Mouse (Mus musculus) hindbrain, embryonic 11.5 days (tissue): Measurements from ENCODE around the gene Mt2. TPM values are rescaled to one million over a fixed set of nuclear protein-coding genes. Genes with fewer than 3 reads are reported as not detected.
A peak's percentile ranks its signal among the peaks of the same experiment; 100 is the strongest.

Experiments used
- ATAC-seq: fragments of 200-750 bp; cut with Nextera tagmentation; 2 replicates; pipeline ENCODE4 v1.8.0; 2017; ENCODE audit warnings: mild to moderate bottlenecking, moderate TSS enrichment, moderate library complexity; ENCODE audit not compliant: low FRiP score
- DNase-seq: peaks from one replicate; pipeline ENCODE4 v3.0.0-alpha.2; 2015; ENCODE audit warnings: low spot score
- H3K27ac ChIP-seq: fragments of 300-500 bp; sonication (generic); 2 replicates; pipeline ENCODE4 v1.5.1; 2014; ENCODE audit warnings: mild to moderate bottlenecking, low read depth, low read length
- H3K27me3 ChIP-seq: fragments of 300-500 bp; sonication (generic); 2 replicates; pipeline ENCODE4 v1.6.1; 2014; ENCODE audit warnings: mild to moderate bottlenecking, low read length, moderate library complexity, mixed read lengths; ENCODE audit not compliant: control insufficient read depth, insufficient read depth
- H3K36me3 ChIP-seq: fragments of 300-500 bp; sonication (generic); 2 replicates; pipeline ENCODE4 v1.6.1; 2014; ENCODE audit warnings: mild to moderate bottlenecking, low read length, moderate library complexity, mixed read lengths; ENCODE audit not compliant: control insufficient read depth, insufficient read depth
- H3K4me1 ChIP-seq: fragments of 300-500 bp; sonication (generic); replicated peaks from 2 replicates; pipeline ENCODE4 v1.6.1; 2014; ENCODE audit warnings: low read length, mixed read lengths; ENCODE audit not compliant: control insufficient read depth, insufficient read depth
- H3K4me2 ChIP-seq: fragments of 300-500 bp; sonication (generic); replicated peaks from 2 replicates; pipeline ENCODE4 v1.6.1; 2014; ENCODE audit warnings: mild to moderate bottlenecking, low read depth, low read length
- H3K4me3 ChIP-seq: fragments of 300-500 bp; sonication (generic); 2 replicates; pipeline ENCODE4 v1.5.1; 2014; ENCODE audit warnings: low read depth, low read length
- H3K9ac ChIP-seq: fragments of 300-500 bp; sonication (generic); 2 replicates; pipeline ENCODE4 v1.6.1; 2014; ENCODE audit warnings: low read depth, low read length
- H3K9me3 ChIP-seq: fragments of 300-500 bp; sonication (generic); 2 replicates; pipeline ENCODE4 v1.6.1; 2016; ENCODE audit warnings: low read length; ENCODE audit not compliant: control insufficient read depth
- WGBS: fragments of 180-500 bp; shearing (Covaris S2); extraction: QIAGEN DNeasy Blood & Tissue Kit; methylation state at CpG from one replicate; pipeline ENCODE4 v1.1.7; 2014; 5-methylcytosine and 5-hydroxymethylcytosine counted together
- polyA plus RNA-seq: library from polyadenylated mRNA; unstranded; fragments of >200 nt; fragmentation: Nextera tagmentation; extraction: Ambion mirVana; gene quantifications from 2 replicates; pipeline ENCODE4 v1.2.1, GENCODE M21; 2014

Gene Mt2
- polyA plus RNA-seq, 1 experiment from 2014 or later, result 29.3 TPM

GRCm38 (mm10) chr8:94204043-94204442 lies 31.6 kb downstream of the Mt2 start:
- Histone ChIP-seq H3K9me3 (no peaks in the 10 kb centered on the region), H3K36me3 (no peaks in the 10 kb centered on the region), H3K4me2 (no peak overlapping the region), H3K27me3 (no peaks in the 10 kb centered on the region), H3K4me3 (no peak overlapping the region), H3K27ac (no peak overlapping the region), H3K9ac (no peak overlapping the region), H3K4me1 (no peaks in the 10 kb centered on the region)
- ATAC-seq (no peak), DNase-seq (no peak)
- 71% methylated on average over 3 of the region's 3 CpGs for WGBS

- no peak overlapping the region for H3K27ac ChIP-seq
- 10% methylated on average over 5 of the region's 5 CpGs for WGBS
- H3K27me3 ChIP-seq, result no peaks in the 10 kb centered on the region
- ATAC-seq, result no peak
- H3K9me3 ChIP-seq, result no peaks in the 10 kb centered on the region
- no peaks in the 10 kb centered on the region for H3K4me1 ChIP-seq
- H3K4me3 ChIP-seq, result no peak overlapping the region
- H3K4me2 ChIP-seq, result no peak overlapping the region
- peak; percentile 92 for DNase-seq
- no peaks in the 10 kb centered on the region for H3K36me3 ChIP-seq
- no peak overlapping the region for H3K9ac ChIP-seq
These were observed 33.3 kb downstream of the Mt2 start for GRCm38 (mm10) chr8:94205736-94206135.

GRCm38 (mm10) chr8:94206256-94206655 lies 33.8 kb downstream of the Mt2 start:
- no peaks in the 10 kb centered on the region for H3K4me1 ChIP-seq
- ATAC-seq, result no peak
- H3K27me3 ChIP-seq, result no peaks in the 10 kb centered on the region
- no peaks in the 10 kb centered on the region for H3K9me3 ChIP-seq
- H3K27ac ChIP-seq, result no peak overlapping the region
- H3K36me3 ChIP-seq, result no peaks in the 10 kb centered on the region
- 78% methylated on average over 8 of the region's 8 CpGs for WGBS
- DNase-seq, result no peak
- H3K4me3 ChIP-seq, result no peak overlapping the region
- no peak overlapping the region for H3K9ac ChIP-seq
- no peak overlapping the region for H3K4me2 ChIP-seq

DNA sequence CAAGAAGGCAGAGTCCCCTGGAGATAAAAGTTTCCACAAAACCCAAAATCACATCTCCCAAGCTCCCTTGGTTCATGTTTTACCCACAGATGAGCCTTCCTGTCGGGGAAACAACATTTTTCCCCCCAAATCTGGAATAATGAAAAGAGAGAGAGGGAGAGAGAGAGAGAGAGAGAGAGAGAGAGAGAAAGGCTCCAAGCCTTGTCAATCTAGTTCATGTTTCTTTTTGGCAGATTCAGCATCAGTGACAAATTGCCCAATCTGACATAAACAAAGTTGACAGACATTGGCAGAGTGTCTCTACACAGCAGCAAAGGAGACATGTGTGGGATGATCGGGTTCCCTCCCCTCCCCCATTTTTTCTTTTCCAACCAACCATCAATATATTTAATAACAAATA lies 35.0 kb downstream of the Mt2 start:
- no peak overlapping the region for H3K4me3 ChIP-seq
- H3K9ac ChIP-seq, result no peak overlapping the region
- ATAC-seq (no peak), DNase-seq (no peak)
- H3K36me3 ChIP-seq, result no peaks in the 10 kb centered on the region
- no peaks in the 10 kb centered on the region for H3K9me3 ChIP-seq
- no peaks in the 10 kb centered on the region for H3K4me1 ChIP-seq
- H3K27me3 ChIP-seq, result no peaks in the 10 kb centered on the region
- no peak overlapping the region for H3K4me2 ChIP-seq
- no peak overlapping the region for H3K27ac ChIP-seq
- 82% methylated on average over 2 of the region's 2 CpGs for WGBS

GRCm38 (mm10) chr8:94209639-94210038 lies 37.2 kb downstream of the Mt2 start:
- H3K27me3 ChIP-seq, result no peaks in the 10 kb centered on the region
- H3K4me3 ChIP-seq, result no peak overlapping the region
- H3K27ac ChIP-seq, result no peak overlapping the region
- no peak overlapping the region for H3K9ac ChIP-seq
- 88% methylated on average over 6 of the region's 6 CpGs for WGBS
- H3K4me1 ChIP-seq, result no peaks in the 10 kb centered on the region
- H3K9me3 ChIP-seq, result no peaks in the 10 kb centered on the region
- H3K4me2 ChIP-seq, result no peak overlapping the region
- no peak for ATAC-seq
- H3K36me3 ChIP-seq, result no peaks in the 10 kb centered on the region
- DNase-seq, result no peak

GRCm38 (mm10) chr8:94210225-94210624 lies 37.8 kb downstream of the Mt2 start:
- WGBS, result 82% methylated on average over 3 of the region's 3 CpGs
- Histone ChIP-seq H3K36me3 (no peaks in the 10 kb centered on the region), H3K4me2 (no peak overlapping the region), H3K4me3 (no peak overlapping the region), H3K9me3 (no peaks in the 10 kb centered on the region), H3K27ac (no peak overlapping the region), H3K9ac (no peak overlapping the region), H3K4me1 (no peaks in the 10 kb centered on the region; the same call in 1 of the 2 replicates), H3K27me3 (no peaks in the 10 kb centered on the region)
- ATAC-seq, result no peak
- DNase-seq, result no peak

- no peak overlapping the region for H3K27ac ChIP-seq
- DNase-seq (no peak), ATAC-seq (no peak)
- no peaks in the 10 kb centered on the region; the same call in 1 of the 2 replicates for H3K4me1 ChIP-seq
- H3K27me3 ChIP-seq, result no peaks in the 10 kb centered on the region
- H3K9ac ChIP-seq, result no peak overlapping the region
- H3K9me3 ChIP-seq, result no peaks in the 10 kb centered on the region
- 71% methylated on average over 6 of the region's 6 CpGs for WGBS
- H3K36me3 ChIP-seq, result no peaks in the 10 kb centered on the region
- peak overlapping the region; percentile 82; the same call in 1 of the 2 replicates for H3K4me3 ChIP-seq
- peak overlapping the region; percentile 92 for H3K4me2 ChIP-seq
These were observed 41.4 kb downstream of the Mt2 start for GRCm38 (mm10) chr8:94213819-94214218.

DNA sequence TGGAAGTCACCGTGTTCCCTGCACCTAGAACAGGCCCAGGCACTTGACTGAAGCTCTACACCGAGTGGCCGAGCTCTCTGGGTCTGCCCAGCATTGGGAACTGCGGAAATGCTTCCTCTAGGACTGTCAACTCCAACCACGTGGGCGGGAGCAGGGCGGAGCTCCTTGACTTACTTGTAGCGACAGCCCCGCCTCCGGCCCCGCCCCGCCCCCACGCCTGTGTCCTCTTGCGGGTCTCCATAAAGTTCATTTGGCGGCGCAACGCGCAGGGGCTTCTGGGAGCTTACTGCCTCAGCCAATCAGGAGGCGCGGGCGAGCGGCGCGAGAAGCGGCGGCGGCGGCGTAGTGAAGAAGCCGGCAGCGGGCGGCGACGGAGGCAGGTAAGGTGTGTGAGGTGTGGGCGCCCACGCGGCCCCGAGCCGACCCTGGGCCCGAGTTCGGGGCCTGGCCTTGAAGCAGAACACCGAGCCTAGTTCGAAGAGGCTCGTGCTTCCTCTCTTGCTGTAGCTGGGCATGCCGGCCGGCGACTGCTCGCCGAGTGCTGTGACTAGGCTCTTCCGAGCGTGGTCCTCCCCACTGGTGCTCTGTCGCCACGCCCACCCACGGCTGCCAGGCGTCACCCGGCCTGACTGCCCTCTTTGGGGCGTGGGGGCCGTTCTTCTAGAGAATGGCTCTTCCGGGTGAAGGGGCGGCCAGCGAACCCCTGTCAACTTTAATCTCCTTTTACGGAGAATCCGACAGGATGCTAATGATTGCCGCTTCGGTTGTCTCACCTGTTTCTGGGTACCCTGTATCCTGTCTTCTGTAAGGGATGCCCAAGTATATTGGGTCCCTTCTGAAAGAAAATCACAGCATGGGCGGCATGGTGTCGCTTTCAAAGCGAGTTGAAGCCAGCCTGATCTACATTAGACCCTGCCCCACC lies 42.0 kb downstream of the Mt2 start, which contains the start of gene Nup93:
Gene Nup93, plus strand, starts transcription at position 313 of the 922 bp plus-strand sequence.
- Histone ChIP-seq H3K27ac (no peak within 1 kb of the TSS), H3K4me3 (peak within 1 kb of the TSS; percentile 82), H3K4me1 (no peaks in the 10 kb centered on the region; the same call in 1 of the 2 replicates), H3K36me3 (no peaks in the 10 kb centered on the region), H3K9me3 (no peaks in the 10 kb centered on the region), H3K9ac (peak within 1 kb of the TSS; percentile 83), H3K4me2 (peak within 1 kb of the TSS; percentile 92), H3K27me3 (no peaks in the 10 kb centered on the region)
- ATAC-seq, result peak; percentile 96
- peak; percentile 98 for DNase-seq
- under 1% methylated on average over 68 of the region's 68 CpGs for WGBS
